Comparison of ENCODE assay signal across 23 mouse cellular contexts in the genomic region with DNA sequence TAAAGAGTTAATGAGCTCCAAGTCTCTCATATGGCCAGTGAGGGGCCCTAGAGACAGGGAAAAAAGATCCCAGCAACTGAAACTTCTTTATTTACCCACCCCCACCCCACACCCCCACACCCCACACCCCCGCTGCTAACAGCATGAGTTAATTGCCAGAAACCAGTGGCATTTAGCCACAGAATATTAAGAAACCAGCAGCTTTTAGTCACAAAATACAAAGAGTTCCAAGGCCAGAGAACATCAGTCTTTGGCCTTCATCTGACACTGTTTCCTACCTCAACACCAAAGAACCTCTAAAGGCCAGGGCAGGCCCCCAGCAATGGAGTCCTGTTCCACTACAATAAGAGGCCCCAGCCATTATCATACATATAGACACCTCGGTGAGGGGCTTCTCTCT. TPM values are rescaled to one million over a fixed set of nuclear protein-coding genes. Genes with fewer than 3 reads are reported as not detected.
DNase-seq lines count a peak whose midpoint lies in the region; ATAC-seq lines count a peak whose summit lies in the region.
"Had no signal": no experiment of that assay in that cellular context is flagged by ENCODE, and none has a peak within 500 bp of the region (broad histone marks: within the 10 kb centered on the region; RNA-seq: fewer than 3 reads in every experiment).

No protein-coding gene starts in this region.

- H3K4me2 ChIP-seq in kidney, embryonic 16.5 days (replicated peaks; ENCODE audit: low read depth, low read length), result no peak overlapping the region
- H3K4me2 ChIP-seq in kidney, embryonic 14.5 days (replicated peaks; ENCODE audit: low read depth, low read length), result no peak overlapping the region
- H3K4me2 ChIP-seq in limb, embryonic 12.5 days, result no peak overlapping the region
- H3K4me2 ChIP-seq: embryonic facial prominence, embryonic 13.5 days; embryonic facial prominence, embryonic 15.5 days; forebrain, embryonic 12.5 days had no signal

- no peak overlapping the region for H3K9ac ChIP-seq in kidney, embryonic 16.5 days (replicated peaks; ENCODE audit: low read length)
- no peak overlapping the region for H3K9ac ChIP-seq in kidney, embryonic 14.5 days (ENCODE audit: low read depth, low read length)
- no peak overlapping the region for H3K9ac ChIP-seq in limb, embryonic 12.5 days (replicated peaks)
- H3K9ac ChIP-seq: embryonic facial prominence, embryonic 13.5 days; embryonic facial prominence, embryonic 15.5 days; forebrain, embryonic 12.5 days had no signal

- no peak overlapping the region for H3K27ac ChIP-seq in heart, embryonic 10.5 days
- H3K27ac ChIP-seq in kidney, embryonic 16.5 days (ENCODE audit: low read length), result 0 out of 2 replicates have a peak overlapping the region, but pooled peaks have one; percentile 3
- no peak overlapping the region for H3K27ac ChIP-seq in kidney, embryonic 14.5 days (ENCODE audit: low read depth, low read length)
- peak overlapping the region; percentile 50; the same call in 1 of the 2 replicates for H3K27ac ChIP-seq in limb, embryonic 10.5 days
- H3K27ac ChIP-seq in limb, embryonic 12.5 days, result 0 out of 2 replicates have a peak overlapping the region, but pooled peaks have one; percentile 89
- H3K27ac ChIP-seq: embryonic facial prominence, embryonic 13.5 days; embryonic facial prominence, embryonic 15.5 days; forebrain, embryonic 10.5 days; forebrain, embryonic 12.5 days had no signal

- 76% methylated on average over 2 of the region's 2 CpGs for WGBS in heart, embryonic 10.5 days
- 63% methylated on average over 2 of the region's 2 CpGs for WGBS in kidney, embryonic 16.5 days
- WGBS in kidney, embryonic 14.5 days, result 57% methylated on average over 2 of the region's 2 CpGs
- WGBS in limb, embryonic 10.5 days, result 77% methylated on average over 2 of the region's 2 CpGs
- WGBS in limb, embryonic 12.5 days, result 75% methylated on average over 2 of the region's 2 CpGs

- peak; percentile 17 for DNase-seq in heart, adult 8-10 months (ENCODE audit: low spot score)
- DNase-seq in heart, embryonic 10.5 days (ENCODE audit: low spot score), result no peak
- no peak for DNase-seq in limb, embryonic 10.5 days (ENCODE audit: low spot score)
- DNase-seq in left cerebral cortex, adult 9 months (ENCODE audit: low spot score in 2 of 2), result no peak
- DNase-seq: adrenal gland, adult 2 months; adrenal gland, postnatal 10 days; adrenal gland, postnatal 25 days; cerebellum, adult 11 months; cerebellum, adult 18-20 months; cerebellum, adult 8-10 months; cerebellum, adult 9-11 months; cerebellum, postnatal 14 days; cerebellum, postnatal 36 days; embryo, embryonic 11 days had no signal

- H3K9me3 ChIP-seq in heart, embryonic 10.5 days, result no peaks in the 10 kb centered on the region
- H3K9me3 ChIP-seq in kidney, embryonic 16.5 days (ENCODE audit: low read length), result no peaks in the 10 kb centered on the region; the same call in 1 of the 2 replicates
- no peaks in the 10 kb centered on the region for H3K9me3 ChIP-seq in kidney, embryonic 14.5 days (ENCODE audit: control insufficient read depth, low read length)
- 0 out of 2 replicates have a peak, but pooled peaks cover 2% of the 10 kb centered on the region for H3K9me3 ChIP-seq in limb, embryonic 10.5 days (replicated peaks)
- no peaks in the 10 kb centered on the region for H3K9me3 ChIP-seq in limb, embryonic 12.5 days
- H3K9me3 ChIP-seq: embryonic facial prominence, embryonic 13.5 days; embryonic facial prominence, embryonic 15.5 days; forebrain, embryonic 10.5 days had no signal

- no peak for ATAC-seq in kidney, embryonic 16.5 days (ENCODE audit: low FRiP score, low TSS enrichment)
- ATAC-seq in kidney, embryonic 14.5 days (ENCODE audit: low FRiP score, low TSS enrichment), result no peak
- ATAC-seq in limb, embryonic 12.5 days (ENCODE audit: insufficient number of reproducible peaks, insufficient read depth, low FRiP score, low TSS enrichment, low read depth), result no peak
- ATAC-seq: forebrain, embryonic 14.5 days had no signal

- H3K4me1 ChIP-seq in heart, embryonic 10.5 days, result no peaks in the 10 kb centered on the region
- H3K4me1 ChIP-seq in kidney, embryonic 16.5 days (ENCODE audit: insufficient read depth, low read length), result peaks cover 5% of the 10 kb centered on the region; the same call in 1 of the 2 replicates
- no peaks in the 10 kb centered on the region for H3K4me1 ChIP-seq in kidney, embryonic 14.5 days (ENCODE audit: control insufficient read depth, insufficient read depth, low read length)
- peaks cover 34% of the 10 kb centered on the region for H3K4me1 ChIP-seq in limb, embryonic 10.5 days
- H3K4me1 ChIP-seq in limb, embryonic 12.5 days (replicated peaks), result peaks cover 35% of the 10 kb centered on the region
- H3K4me1 ChIP-seq: forebrain, embryonic 10.5 days had no signal

- H3K27me3 ChIP-seq in heart, embryonic 10.5 days (ENCODE audit: insufficient read depth, poor library complexity, severe bottlenecking), result no peaks in the 10 kb centered on the region
- no peaks in the 10 kb centered on the region for H3K27me3 ChIP-seq in kidney, embryonic 16.5 days (ENCODE audit: insufficient read depth, low read length)
- H3K27me3 ChIP-seq in kidney, embryonic 14.5 days (ENCODE audit: control insufficient read depth, insufficient read depth, low read length), result no peaks in the 10 kb centered on the region
- no peaks in the 10 kb centered on the region for H3K27me3 ChIP-seq in limb, embryonic 10.5 days (ENCODE audit: low read depth, poor library complexity, severe bottlenecking)
- H3K27me3 ChIP-seq in limb, embryonic 12.5 days, result no peaks in the 10 kb centered on the region
- H3K27me3 ChIP-seq: embryonic facial prominence, embryonic 13.5 days; embryonic facial prominence, embryonic 15.5 days; forebrain, embryonic 12.5 days had no signal

- H3K36me3 ChIP-seq in heart, embryonic 10.5 days, result no peaks in the 10 kb centered on the region
- H3K36me3 ChIP-seq in kidney, embryonic 16.5 days (ENCODE audit: insufficient read depth, low read length), result no peaks in the 10 kb centered on the region
- no peaks in the 10 kb centered on the region for H3K36me3 ChIP-seq in kidney, embryonic 14.5 days (ENCODE audit: control insufficient read depth, insufficient read depth, low read length)
- H3K36me3 ChIP-seq in limb, embryonic 10.5 days, result no peaks in the 10 kb centered on the region
- H3K36me3 ChIP-seq in limb, embryonic 12.5 days, result no peaks in the 10 kb centered on the region
- H3K36me3 ChIP-seq: embryonic facial prominence, embryonic 13.5 days; embryonic facial prominence, embryonic 15.5 days; forebrain, embryonic 10.5 days; forebrain, embryonic 12.5 days had no signal

- no peak overlapping the region for H3K4me3 ChIP-seq in heart, embryonic 10.5 days
- no peak overlapping the region for H3K4me3 ChIP-seq in kidney, embryonic 16.5 days (ENCODE audit: low read length)
- H3K4me3 ChIP-seq in kidney, embryonic 14.5 days (ENCODE audit: low read length), result no peak overlapping the region
- no peak overlapping the region for H3K4me3 ChIP-seq in limb, embryonic 10.5 days
- no peak overlapping the region for H3K4me3 ChIP-seq in limb, embryonic 12.5 days (replicated peaks)
- H3K4me3 ChIP-seq: embryonic facial prominence, embryonic 13.5 days; embryonic facial prominence, embryonic 15.5 days; erythroblast, embryonic 14.5 days; forebrain, embryonic 10.5 days; forebrain, embryonic 12.5 days had no signal

RNA-seq across cellular contexts. Expression of gene Dhrs3, which starts 11.3 kb away (rescaled TPM):
- total RNA-seq in heart, adult 8-10 months (2022), result 100 to 1,000 TPM in 3 of 4 experiments, 10 to 100 TPM in 1; 98.8 to 151 (median 131) TPM
- polyA plus RNA-seq in heart, embryonic 10.5 days (2016; fragmentation: Nextera tagmentation; extraction: Ambion mirVana), result 7.0 and 21.2 TPM in 2 replicates
- 210 and 217 TPM in 2 replicates for polyA plus RNA-seq in kidney, embryonic 16.5 days (2015; fragmentation: Nextera tagmentation; extraction: Ambion mirVana)
- polyA plus RNA-seq in kidney, embryonic 14.5 days (2014; fragmentation: Nextera tagmentation; extraction: Ambion mirVana), result 153 and 226 TPM in 2 replicates
- 29.5 and 49.8 TPM in 2 replicates for polyA plus RNA-seq in limb, embryonic 10.5 days (2016; fragmentation: Nextera tagmentation; extraction: Ambion mirVana)
- 58.9 and 62.7 TPM in 2 replicates for polyA plus RNA-seq in limb, embryonic 12.5 days (2016; fragmentation: Nextera tagmentation; extraction: Ambion mirVana)

Comparison
In these comparisons a context has a peak if more than half of its experiments do, and no peak if none do; other contexts are left out.
1. H3K27ac ChIP-seq: peak in kidney, embryonic 16.5 days (single experiment), limb, embryonic 10.5 days (single experiment) and limb, embryonic 12.5 days (single experiment); none in heart, embryonic 10.5 days (single experiment) and kidney, embryonic 14.5 days (single experiment).